Mouse (Mus musculus): ENCODE results near the gene Olfr53. TPM values are rescaled to one million over a fixed set of nuclear protein-coding genes. Genes with fewer than 3 reads are reported as not detected.

Gene Olfr53
- polyA plus RNA-seq (2014; fragmentation: Illumina TruSeq; extraction: RNeasy Lipid Tissue Mini Kit (QIAGEN cat#74804)) = not detected

DNA sequence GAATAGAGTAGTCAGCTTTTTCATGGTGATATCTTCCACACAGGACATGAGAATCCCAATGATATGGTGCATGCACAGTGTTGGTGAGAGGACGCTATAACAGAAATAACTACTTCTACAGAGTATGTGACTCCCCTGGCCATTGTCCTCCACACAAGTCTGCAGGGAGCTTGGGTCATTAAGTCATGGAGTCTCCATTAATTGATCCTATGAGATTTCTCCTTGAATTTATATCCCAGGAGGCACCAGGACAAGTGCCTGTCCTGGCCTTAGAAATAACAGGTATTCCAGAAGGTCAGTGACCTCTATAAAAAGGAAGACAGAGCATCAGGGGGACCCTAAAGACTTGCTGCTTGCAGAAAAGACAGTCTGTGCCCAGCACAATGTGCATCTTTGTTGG is at the start of gene Olfr53:
TSS of gene Olfr53 (plus strand) at position 301 of the 400 bp plus-strand sequence.

GRCm38 (mm10) chr7:140600969-140601368 is 45.3 kb upstream of the Olfr53 start, which contains the start of gene Olfr46:
Gene Olfr46 (plus strand): TSS chr7:140601269.

DNA sequence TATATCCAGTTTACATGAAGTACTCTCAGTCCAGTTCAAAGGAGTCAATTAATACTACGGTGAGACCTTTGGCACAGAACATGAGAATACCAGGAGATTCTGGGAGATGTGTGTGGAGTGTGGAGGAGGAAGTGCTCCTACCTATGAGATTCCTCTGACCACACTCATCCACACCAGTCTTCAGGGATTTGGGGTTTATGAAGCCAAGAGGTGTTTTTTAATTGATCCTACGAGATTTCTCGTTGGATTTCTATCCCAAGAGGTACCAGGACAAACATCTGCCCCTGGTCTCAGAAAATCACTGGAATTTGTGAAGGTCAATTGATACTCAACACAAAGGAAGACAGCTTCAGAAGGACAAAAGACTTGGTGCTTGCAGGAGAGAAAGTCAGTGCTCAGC is 17.6 kb upstream of the Olfr53 start, which contains the start of gene Olfr61:
TSS of gene Olfr61 (plus strand) at position 301 of the 400 bp plus-strand sequence.

DNA sequence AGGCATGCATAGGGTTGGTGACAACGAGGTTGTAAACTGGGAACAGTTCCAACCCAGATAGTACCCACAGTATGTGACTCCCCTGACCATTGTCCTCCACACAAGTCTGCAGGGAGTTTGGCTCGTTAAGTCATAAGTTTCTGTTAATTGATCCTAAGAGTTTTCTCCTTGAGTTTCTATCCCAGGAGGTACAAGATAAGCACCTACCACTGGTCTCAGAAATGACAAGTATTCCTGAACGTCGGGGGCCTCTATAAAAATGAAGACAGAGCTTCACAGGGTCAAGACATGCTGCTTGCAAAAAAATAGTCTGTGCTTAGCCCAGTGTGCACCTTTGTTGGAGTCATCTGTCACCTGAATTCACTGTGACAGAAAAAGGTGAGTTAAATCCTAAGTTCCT is 13.4 kb downstream of the Olfr53 start, which contains the start of gene Olfr539:
TSS of gene Olfr539 (plus strand) at position 301 of the 400 bp plus-strand sequence.

DNA sequence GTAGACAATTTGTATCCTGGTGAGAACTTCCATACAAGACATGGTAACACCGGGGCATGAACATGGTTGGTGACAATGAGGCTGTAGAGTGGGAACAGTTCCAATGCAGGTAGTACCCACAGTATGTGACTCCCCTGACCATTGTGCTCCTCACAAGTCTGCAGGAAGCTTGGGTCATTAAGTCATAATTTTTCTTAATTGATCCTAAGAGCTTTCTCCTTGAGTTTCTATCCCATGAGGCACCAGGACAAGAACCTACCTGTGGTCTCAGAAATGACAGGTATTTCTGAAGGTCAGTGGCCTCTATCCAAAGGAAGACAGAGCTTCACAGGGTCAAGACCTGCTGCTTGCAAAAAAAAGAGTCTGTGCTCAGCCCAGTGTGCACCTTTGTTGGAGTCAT is 35.4 kb downstream of the Olfr53 start, which contains the start of gene Olfr45:
TSS of gene Olfr45 (plus strand) at position 301 of the 400 bp plus-strand sequence.

DNA sequence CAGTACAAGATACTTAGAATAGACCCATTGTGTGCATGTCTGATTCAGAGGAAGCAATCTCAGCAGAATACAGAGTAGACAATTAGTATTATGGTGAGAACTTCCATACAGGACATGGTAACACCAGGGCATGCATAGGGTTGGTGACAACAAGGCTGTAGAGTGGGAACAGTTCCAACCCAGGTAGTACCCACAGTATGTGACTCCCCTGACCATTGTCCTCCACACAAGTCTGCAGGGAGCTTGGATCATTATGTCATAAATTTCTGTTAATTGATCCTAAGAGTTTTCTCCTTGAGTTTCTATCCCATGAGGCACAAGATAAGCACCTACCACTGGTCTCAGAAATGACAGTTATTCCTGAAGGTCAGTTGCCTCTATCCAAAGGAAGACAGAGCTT is 50.7 kb downstream of the Olfr53 start, which contains the start of gene Olfr541:
TSS of gene Olfr541 (plus strand) at position 301 of the 400 bp plus-strand sequence.

Other genes starting within 250 kb of the Olfr53 start
- gene Olfr531, start 243.5 kb upstream of the Olfr53 start, polyA plus RNA-seq (2014; fragmentation: Illumina TruSeq; extraction: RNeasy Lipid Tissue Mini Kit (QIAGEN cat#74804)) = not detected
- gene Olfr532, start 224.8 kb upstream of the Olfr53 start, polyA plus RNA-seq (2014; fragmentation: Illumina TruSeq; extraction: RNeasy Lipid Tissue Mini Kit (QIAGEN cat#74804)) = not detected
- gene Olfr533, start 183.1 kb upstream of the Olfr53 start, polyA plus RNA-seq (2014; fragmentation: Illumina TruSeq; extraction: RNeasy Lipid Tissue Mini Kit (QIAGEN cat#74804)) = not detected
- gene Olfr535, start 162.2 kb upstream of the Olfr53 start, polyA plus RNA-seq (2014; fragmentation: Illumina TruSeq; extraction: RNeasy Lipid Tissue Mini Kit (QIAGEN cat#74804)) = not detected
- gene Olfr536, start 139.1 kb upstream of the Olfr53 start, polyA plus RNA-seq (2014; fragmentation: Illumina TruSeq; extraction: RNeasy Lipid Tissue Mini Kit (QIAGEN cat#74804)) = not detected
- gene Olfr538, start 78.6 kb upstream of the Olfr53 start, polyA plus RNA-seq (2014; fragmentation: Illumina TruSeq; extraction: RNeasy Lipid Tissue Mini Kit (QIAGEN cat#74804)) = not detected
- not detected for gene Olfr46, start 45.2 kb upstream of the Olfr53 start, polyA plus RNA-seq (2014; fragmentation: Illumina TruSeq; extraction: RNeasy Lipid Tissue Mini Kit (QIAGEN cat#74804))
- gene Olfr61, start 17.5 kb upstream of the Olfr53 start, polyA plus RNA-seq (2014; fragmentation: Illumina TruSeq; extraction: RNeasy Lipid Tissue Mini Kit (QIAGEN cat#74804)) = not detected
- not detected for gene Olfr539, start 13.5 kb downstream of the Olfr53 start, polyA plus RNA-seq (2014; fragmentation: Illumina TruSeq; extraction: RNeasy Lipid Tissue Mini Kit (QIAGEN cat#74804))
- gene Olfr45, start 35.5 kb downstream of the Olfr53 start, polyA plus RNA-seq (2014; fragmentation: Illumina TruSeq; extraction: RNeasy Lipid Tissue Mini Kit (QIAGEN cat#74804)) = not detected
- gene Olfr541, start 50.8 kb downstream of the Olfr53 start, polyA plus RNA-seq (2014; fragmentation: Illumina TruSeq; extraction: RNeasy Lipid Tissue Mini Kit (QIAGEN cat#74804)) = not detected
- gene Cyp2e1, start 117.3 kb downstream of the Olfr53 start, polyA plus RNA-seq (2014; fragmentation: Illumina TruSeq; extraction: RNeasy Lipid Tissue Mini Kit (QIAGEN cat#74804)) = 42.0 TPM
- not detected for gene Syce1, start 141.4 kb downstream of the Olfr53 start, polyA plus RNA-seq (2014; fragmentation: Illumina TruSeq; extraction: RNeasy Lipid Tissue Mini Kit (QIAGEN cat#74804))
- 0.91 TPM for gene Zfp941, start 175.7 kb downstream of the Olfr53 start, polyA plus RNA-seq (2014; fragmentation: Illumina TruSeq; extraction: RNeasy Lipid Tissue Mini Kit (QIAGEN cat#74804))
- 1.1 TPM for gene Urah, start 188.6 kb downstream of the Olfr53 start, polyA plus RNA-seq (2014; fragmentation: Illumina TruSeq; extraction: RNeasy Lipid Tissue Mini Kit (QIAGEN cat#74804))
- gene Scgb1c1, start 199.1 kb downstream of the Olfr53 start, polyA plus RNA-seq (2014; fragmentation: Illumina TruSeq; extraction: RNeasy Lipid Tissue Mini Kit (QIAGEN cat#74804)) = not detected
- gene Odf3, start 201.4 kb downstream of the Olfr53 start, polyA plus RNA-seq (2014; fragmentation: Illumina TruSeq; extraction: RNeasy Lipid Tissue Mini Kit (QIAGEN cat#74804)) = not detected
- gene Gm45785, start 209.9 kb downstream of the Olfr53 start, polyA plus RNA-seq (2014; fragmentation: Illumina TruSeq; extraction: RNeasy Lipid Tissue Mini Kit (QIAGEN cat#74804)) = not detected
- 3.4 TPM for gene Ric8a, start 210.5 kb downstream of the Olfr53 start, polyA plus RNA-seq (2014; fragmentation: Illumina TruSeq; extraction: RNeasy Lipid Tissue Mini Kit (QIAGEN cat#74804))
- 1.5 TPM for gene Bet1l, start 211.1 kb downstream of the Olfr53 start, polyA plus RNA-seq (2014; fragmentation: Illumina TruSeq; extraction: RNeasy Lipid Tissue Mini Kit (QIAGEN cat#74804))
- 107 TPM for gene Psmd13, start 235.5 kb downstream of the Olfr53 start, polyA plus RNA-seq (2014; fragmentation: Illumina TruSeq; extraction: RNeasy Lipid Tissue Mini Kit (QIAGEN cat#74804))
- 1.9 TPM for gene Sirt3, start 235.9 kb downstream of the Olfr53 start, polyA plus RNA-seq (2014; fragmentation: Illumina TruSeq; extraction: RNeasy Lipid Tissue Mini Kit (QIAGEN cat#74804))

Data from ovary, adult 10 weeks (tissue).